8 mouse cellular contexts compared by ENCODE assay signal in the genomic region with DNA sequence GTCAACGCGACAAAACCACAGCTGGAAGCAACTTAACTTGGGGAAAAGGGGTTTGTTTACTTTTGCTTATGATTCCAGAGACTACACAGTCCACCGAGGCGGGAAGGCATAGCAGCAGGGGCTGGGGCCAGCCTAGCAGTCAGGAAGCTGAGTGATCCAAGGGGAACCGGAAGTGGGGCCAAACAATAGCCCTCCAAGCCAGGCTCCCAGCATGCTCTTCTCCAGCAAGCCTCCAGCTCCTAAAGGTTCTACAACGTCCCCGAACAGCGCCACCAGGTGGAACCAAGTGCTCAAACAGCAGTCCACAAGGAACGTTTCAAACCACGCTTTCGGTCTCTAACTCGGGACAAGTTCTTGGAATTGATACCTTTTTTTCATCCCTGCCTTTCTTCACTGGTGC. TPM values are rescaled to one million over a fixed set of nuclear protein-coding genes. Genes with fewer than 3 reads are reported as not detected.
DNase-seq lines count a peak whose midpoint lies in the region; ATAC-seq lines count a peak whose summit lies in the region.

No protein-coding gene starts in this region.

- no peak for ATAC-seq in neural tube, embryonic 11.5 days (ENCODE audit: insufficient read depth, low FRiP score, low TSS enrichment)
- ATAC-seq in liver, embryonic 15.5 days (ENCODE audit: insufficient read depth), result no peak

- H3K9ac ChIP-seq in neural tube, embryonic 11.5 days (ENCODE audit: low read length), result no peak overlapping the region
- peak overlapping the region; percentile 58 for H3K9ac ChIP-seq in liver, embryonic 15.5 days

- no peaks in the 10 kb centered on the region for H3K9me3 ChIP-seq in neural tube, embryonic 11.5 days (ENCODE audit: control insufficient read depth, low read length)
- no peaks in the 10 kb centered on the region for H3K9me3 ChIP-seq in liver, embryonic 15.5 days (replicated peaks)

- no peaks in the 10 kb centered on the region for H3K27me3 ChIP-seq in neural tube, embryonic 11.5 days (ENCODE audit: control insufficient read depth, insufficient read depth, low read length)
- H3K27me3 ChIP-seq in liver, embryonic 15.5 days, result no peaks in the 10 kb centered on the region

- no peak overlapping the region for H3K4me3 ChIP-seq in neural tube, embryonic 11.5 days (ENCODE audit: low read depth, low read length)
- H3K4me3 ChIP-seq in liver, embryonic 15.5 days (replicated peaks), result peak overlapping the region; percentile 94

- peak; percentile 31 for DNase-seq in neural tube, embryonic 11.5 days (ENCODE audit: low spot score)
- no peak for DNase-seq in neural tube, embryonic 10.5 days (ENCODE audit: extremely low spot score, low spot score)
- peak; percentile 86 for DNase-seq in c-Kit-positive CD71-negative TER-119-negative erythroid progenitor cells, embryonic 14.5 days (ENCODE audit: low read depth)
- DNase-seq in gastrocnemius, postnatal 36 days, result peak; percentile 62 to 68
- peak; percentile 70 for DNase-seq in kidney, adult 11 months
- DNase-seq in retina, postnatal 1 day, result peak; percentile 50
- peak; percentile 83 to 85 for DNase-seq in thymus, postnatal 36 days

- no peaks in the 10 kb centered on the region for H3K36me3 ChIP-seq in neural tube, embryonic 11.5 days (ENCODE audit: control insufficient read depth, insufficient read depth, low read length)
- H3K36me3 ChIP-seq in liver, embryonic 15.5 days (replicated peaks), result no peaks in the 10 kb centered on the region

- H3K27ac ChIP-seq in neural tube, embryonic 11.5 days (ENCODE audit: low read depth, low read length), result no peak overlapping the region
- peak overlapping the region; percentile 54 for H3K27ac ChIP-seq in liver, embryonic 15.5 days (replicated peaks)

- peaks cover 13% of the 10 kb centered on the region for H3K4me1 ChIP-seq in neural tube, embryonic 11.5 days (ENCODE audit: control insufficient read depth, insufficient read depth, low read length)
- H3K4me1 ChIP-seq in liver, embryonic 15.5 days (replicated peaks), result peaks cover 70% of the 10 kb centered on the region

- WGBS in neural tube, embryonic 11.5 days, result 82% methylated on average over 12 of the region's 12 CpGs
- WGBS in liver, embryonic 15.5 days (ENCODE audit: insufficient replicate concordance), result 28% methylated on average over 12 of the region's 12 CpGs

- intact Hi-C loops in gastrocnemius, postnatal 36 days (cut with DNase I), result no loop called here

- no peak overlapping the region for H3K4me2 ChIP-seq in neural tube, embryonic 11.5 days (ENCODE audit: low read depth)
- peak overlapping the region; percentile 91 for H3K4me2 ChIP-seq in liver, embryonic 15.5 days

RNA-seq across cellular contexts. Expression of a gene that starts 2.2 kb away (rescaled TPM):
- polyA plus RNA-seq in neural tube, embryonic 11.5 days (2014; fragmentation: Nextera tagmentation; extraction: Ambion mirVana), result 17.7 and 18.3 TPM in 2 replicates
- total RNA-seq in gastrocnemius, postnatal 36 days (2021), result 10 to 100 TPM in 1 of 2 experiments, 1 to 10 TPM in 1; 9.6 to 11.8 TPM
- 6.0 and 6.6 TPM in 2 replicates for polyA plus RNA-seq in liver, embryonic 15.5 days (2015; fragmentation: Nextera tagmentation; extraction: Ambion mirVana)

RNA-seq across cellular contexts. Expression of a gene that starts 43.6 kb away (rescaled TPM):
- polyA plus RNA-seq in neural tube, embryonic 11.5 days (2014; fragmentation: Nextera tagmentation; extraction: Ambion mirVana), result 24.5 and 25.0 TPM in 2 replicates
- total RNA-seq in gastrocnemius, postnatal 36 days (2021), result 10 to 100 TPM; 36.3 to 52.0 TPM
- polyA plus RNA-seq in liver, embryonic 15.5 days (2015; fragmentation: Nextera tagmentation; extraction: Ambion mirVana), result 9.5 and 11.3 TPM in 2 replicates
